Mouse (Mus musculus) heart, adult 2 months (tissue): ENCODE results near the gene Shisa8. TPM values are rescaled to one million over a fixed set of nuclear protein-coding genes. Genes with fewer than 3 reads are reported as not detected.

ENCODE experiments used
- DNase-seq, 2 experiments: peaks; one replicate each; pipeline ENCODE4 v3.0.0; 2021
- H3K27ac ChIP-seq: fragments of 200-600 bp; 2 replicates; pipeline ENCODE4 v1.8.1; 2022
- H3K27me3 ChIP-seq: fragments of 200-500 bp; 2 replicates; pipeline ENCODE4 v1.6.1; 2012; ENCODE audit warnings: mild to moderate bottlenecking, low read length, inconsistent platforms, mixed read lengths; ENCODE audit not compliant: control insufficient read depth, insufficient read depth
- H3K36me3 ChIP-seq: fragments of 200-500 bp; 2 replicates; pipeline ENCODE4 v1.6.1; 2012; ENCODE audit warnings: low read length, inconsistent platforms; ENCODE audit not compliant: control insufficient read depth, insufficient read depth
- H3K4me1 ChIP-seq: fragments of 200-500 bp; 2 replicates; pipeline ENCODE4 v1.6.1; 2011; ENCODE audit warnings: low read length; ENCODE audit not compliant: control insufficient read depth, insufficient read depth
- H3K4me3 ChIP-seq: fragments of 200-600 bp; 2 replicates; pipeline ENCODE4 v1.8.1; 2022
- H3K79me2 ChIP-seq: fragments of 200-500 bp; replicated peaks from 2 replicates; pipeline ENCODE4 v1.6.1; 2012; ENCODE audit warnings: mild to moderate bottlenecking, inconsistent platforms, low read length, moderate library complexity, mixed read lengths; ENCODE audit not compliant: control insufficient read depth, insufficient read depth
- H3K9ac ChIP-seq: fragments of 200-500 bp; 2 replicates; pipeline ENCODE4 v1.6.1; 2012; ENCODE audit warnings: low read depth, mild to moderate bottlenecking, control low read depth, inconsistent platforms, low read length, mixed read lengths
- CTCF ChIP-seq: fragments of 200-600 bp; IDR thresholded peaks from 2 replicates; pipeline ENCODE4 v1.8.1; 2022; ENCODE audit warnings: antibody characterized with exemption, mild to moderate bottlenecking, moderate library complexity
- EP300 ChIP-seq: fragments of 200-500 bp; IDR thresholded peaks from 2 replicates; pipeline ENCODE4 v1.6.1; 2011; ENCODE audit warnings: low read depth, low read length, control low read depth; ENCODE audit not compliant: insufficient read depth
- POLR2A ChIP-seq: fragments of 200-500 bp; IDR thresholded peaks from 2 replicates; pipeline ENCODE4 v1.6.1; 2011; ENCODE audit warnings: mild to moderate bottlenecking, low read depth, low read length, control low read depth; ENCODE audit not compliant: insufficient read depth
- whole genome bisulfite sequencing: fragments of 180-500 bp; shearing (Covaris S2); methylation state at CpG from one replicate; pipeline ENCODE4 v1.1.7; 2018; 5-methylcytosine and 5-hydroxymethylcytosine counted together
- intact Hi-C: fragments of 180-260 bp; cut with DNase I; formaldehyde crosslinking; loops from one replicate; pipeline ENCODE4 v1.15.1; 2025
- polyA plus RNA-seq: library from polyadenylated mRNA; depleted of rRNA; stranded (reverse); fragments of >200 nt; gene quantifications from 2 replicates; pipeline ENCODE4 v1.2.3, GENCODE M21; 2012
- total RNA-seq, 2 experiments: library from RNA; stranded (reverse); gene quantifications; 2 replicates each; pipeline ENCODE4 v1.2.3; 2021

The Shisa8 gene
- total and polyA plus RNA-seq, 3 experiments, result 0.13 to 0.23 (median 0.21) TPM

GRCm38 (mm10) chr15:82164061-82164399, 48.6 kb downstream of the Shisa8 start:
- intact Hi-C loops, result loop anchor here (2.0 kb wide), 1 partner anchor 99 kb away; no protein-coding TSS in a partner anchor
- no peak overlapping the region for H3K9ac ChIP-seq
- peaks cover 3% of the 10 kb centered on the region; the same call in 1 of the 2 replicates for H3K79me2 ChIP-seq
- H3K36me3 ChIP-seq, result no peaks in the 10 kb centered on the region
- 78% methylated on average over 4 of the region's 4 CpGs for WGBS
- peaks cover 7% of the 10 kb centered on the region for H3K4me1 ChIP-seq
- H3K4me3 ChIP-seq, result no peak overlapping the region
- TF ChIP-seq CTCF (no peak), EP300 (no peak)
- DNase-seq, result no peak
- no peaks in the 10 kb centered on the region for H3K27me3 ChIP-seq
- H3K27ac ChIP-seq, result no peak overlapping the region

GRCm38 (mm10) chr15:82163356-82164060, 49.1 kb downstream of the Shisa8 start:
- Histone ChIP-seq H3K4me3 (no peak overlapping the region), H3K27me3 (no peaks in the 10 kb centered on the region), H3K9ac (no peak overlapping the region), H3K27ac (no peak overlapping the region), H3K4me1 (peaks cover 7% of the 10 kb centered on the region), H3K79me2 (peaks cover 3% of the 10 kb centered on the region; the same call in 1 of the 2 replicates), H3K36me3 (no peaks in the 10 kb centered on the region)
- TF ChIP-seq POLR2A, result no peak
- TF ChIP-seq EP300, result no peak
- TF ChIP-seq CTCF, result no peak
- intact Hi-C loops, result loop anchor here (2.0 kb wide), 1 partner anchor 99 kb away; no protein-coding TSS in a partner anchor
- DNase-seq, result no peak
- WGBS, result 85% methylated on average over 10 of the region's 10 CpGs

DNA sequence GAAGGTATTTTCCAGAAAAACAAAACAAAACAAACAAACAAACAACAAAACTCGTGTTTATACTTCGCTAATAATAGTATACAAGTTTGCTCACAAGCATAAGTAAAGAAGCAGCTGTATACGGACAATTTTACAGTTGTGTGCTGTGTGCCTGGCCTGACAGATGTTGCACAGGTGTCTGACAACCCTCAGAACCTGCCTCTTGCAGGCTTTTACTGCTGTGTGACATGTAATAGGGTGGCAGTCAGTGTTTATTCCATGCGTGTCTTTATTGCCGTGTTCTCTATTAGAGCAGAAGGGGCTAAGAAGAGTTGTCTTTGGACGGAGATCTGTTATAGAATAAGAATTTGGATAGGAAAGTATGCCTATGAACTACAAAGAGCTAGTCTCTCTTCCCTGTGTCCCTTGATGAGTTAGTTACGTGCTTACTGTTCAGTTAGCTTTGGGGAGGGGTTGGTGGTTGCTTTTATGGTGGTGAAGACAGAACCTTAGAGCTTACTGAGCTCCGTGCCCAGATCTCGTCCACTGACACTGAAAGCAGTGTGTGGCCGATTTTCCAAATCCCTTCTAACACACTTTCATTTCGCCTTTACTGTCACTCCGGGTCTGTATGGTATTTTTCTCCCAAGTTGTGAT, 50.5 kb downstream of the Shisa8 start:
- no peak for DNase-seq
- Histone ChIP-seq H3K27ac (no peak overlapping the region), H3K4me1 (peaks cover 7% of the 10 kb centered on the region), H3K4me3 (no peak overlapping the region), H3K27me3 (no peaks in the 10 kb centered on the region), H3K79me2 (0 out of 2 replicates have a peak, but pooled peaks cover 2% of the 10 kb centered on the region), H3K36me3 (no peaks in the 10 kb centered on the region), H3K9ac (no peak overlapping the region)
- 92% methylated on average over 12 of the region's 12 CpGs for WGBS
- TF ChIP-seq POLR2A, result no peak
- no peak for TF ChIP-seq CTCF
- TF ChIP-seq EP300, result no peak
- intact Hi-C loops, result no loop called here

DNA sequence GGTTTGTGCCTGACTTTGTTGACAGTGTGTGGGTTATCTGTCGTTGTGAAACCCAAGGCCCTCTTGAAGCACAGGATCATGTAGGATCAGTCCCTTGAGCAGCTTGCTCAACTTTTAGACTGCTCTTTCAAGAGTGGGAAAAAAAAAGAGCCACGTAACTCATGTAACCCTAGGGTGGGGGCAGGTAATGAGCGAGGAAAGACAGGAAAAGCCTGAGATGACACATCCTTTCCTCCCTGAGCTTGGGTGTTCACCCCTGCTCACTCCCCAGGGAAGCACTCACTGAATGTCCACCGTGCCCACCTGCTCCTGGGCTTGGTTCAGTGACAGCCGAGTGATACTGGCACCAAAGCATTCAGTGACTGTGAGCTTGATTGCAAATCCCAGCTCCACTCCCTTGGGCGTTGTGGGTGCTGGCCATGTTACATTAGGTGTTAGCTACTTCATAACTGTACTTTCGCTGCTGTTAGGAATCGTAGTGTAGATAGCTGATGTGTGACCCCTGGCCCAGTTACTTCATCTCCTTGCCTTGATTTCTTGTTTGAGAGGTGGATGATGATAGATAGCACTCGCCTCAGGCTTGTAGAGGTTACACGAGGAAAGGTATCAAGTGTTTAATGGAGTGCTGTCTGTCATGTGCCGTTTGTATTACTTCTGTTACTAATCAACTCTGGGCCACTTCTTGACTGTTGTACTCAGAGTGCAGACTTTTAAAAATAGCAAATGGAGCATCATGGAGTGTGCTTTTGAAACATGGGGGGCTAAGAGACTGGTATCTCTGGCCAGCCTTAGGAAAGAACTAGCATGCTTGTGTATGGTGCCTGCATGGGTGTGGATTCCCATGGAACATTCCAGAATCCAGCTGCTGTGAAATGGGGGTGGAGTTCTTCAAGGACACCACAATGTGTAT, 51.6 kb downstream of the Shisa8 start:
- no peak overlapping the region for H3K9ac ChIP-seq
- TF ChIP-seq EP300 (no peak), POLR2A (no peak), CTCF (no peak)
- intact Hi-C loops, result no loop called here
- WGBS, result 57% methylated on average over 11 of the region's 11 CpGs
- peaks cover 2% of the 10 kb centered on the region; the same call in 1 of the 2 replicates for H3K79me2 ChIP-seq
- peaks cover 7% of the 10 kb centered on the region for H3K4me1 ChIP-seq
- DNase-seq, result no peak
- no peaks in the 10 kb centered on the region for H3K27me3 ChIP-seq
- H3K27ac ChIP-seq, result no peak overlapping the region
- H3K4me3 ChIP-seq, result no peak overlapping the region
- no peaks in the 10 kb centered on the region for H3K36me3 ChIP-seq

DNA sequence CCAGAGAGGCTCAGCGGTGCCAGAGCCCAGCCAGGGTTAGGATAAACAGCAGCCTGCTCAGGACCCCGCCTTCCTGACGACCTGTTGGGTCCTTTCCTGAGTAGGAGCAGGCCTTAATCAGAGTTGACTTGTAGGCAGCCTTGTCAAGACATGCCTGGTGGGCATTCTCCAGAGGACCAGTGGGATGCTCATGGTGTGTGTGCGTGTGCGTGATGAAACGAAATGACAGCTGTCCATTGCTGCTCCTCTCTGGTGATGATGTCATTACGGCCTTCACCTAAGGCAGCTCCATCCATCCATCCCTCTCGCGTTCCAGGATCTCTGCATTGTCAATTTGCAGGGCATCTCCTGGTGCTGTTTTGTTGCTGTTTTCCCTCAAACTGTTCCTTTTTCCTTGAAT, 53.1 kb downstream of the Shisa8 start:
- 90% methylated on average over 9 of the region's 9 CpGs for WGBS
- no peak for DNase-seq
- Histone ChIP-seq H3K4me3 (no peak overlapping the region), H3K9ac (no peak overlapping the region), H3K4me1 (peaks cover 7% of the 10 kb centered on the region), H3K36me3 (no peaks in the 10 kb centered on the region), H3K79me2 (peaks cover 2% of the 10 kb centered on the region; the same call in 1 of the 2 replicates), H3K27ac (no peak overlapping the region), H3K27me3 (no peaks in the 10 kb centered on the region)
- TF ChIP-seq POLR2A (no peak), EP300 (no peak), CTCF (no peak)
- intact Hi-C loops, result no loop called here
